Mouse (Mus musculus) stomach, postnatal 0 days (tissue): Measurements from ENCODE around the gene Rnf212. TPM values are rescaled to one million over a fixed set of nuclear protein-coding genes. Genes with fewer than 3 reads are reported as not detected.

ENCODE experiments used
- ATAC-seq: fragments of 200-750 bp; cut with Nextera tagmentation; 2 replicates; pipeline ENCODE4 v1.8.0; 2017; ENCODE audit not compliant: low FRiP score, low TSS enrichment
- DNase-seq: peaks from one replicate; pipeline ENCODE4 v3.0.0-alpha.2; 2016; ENCODE audit warnings: low spot score
- H3K27ac ChIP-seq: fragments of 300-500 bp; sonication (generic); replicated peaks from 2 replicates; pipeline ENCODE4 v1.5.1; 2014; ENCODE audit warnings: mild to moderate bottlenecking, control low read depth
- H3K27me3 ChIP-seq: fragments of 300-500 bp; sonication (generic); 2 replicates; pipeline ENCODE4 v1.6.1; 2014; ENCODE audit warnings: low read length; ENCODE audit not compliant: control insufficient read depth, insufficient read depth
- H3K36me3 ChIP-seq: fragments of 300-500 bp; sonication (generic); 2 replicates; pipeline ENCODE4 v1.6.1; 2014; ENCODE audit warnings: low read length, mixed read lengths; ENCODE audit not compliant: control insufficient read depth, insufficient read depth
- H3K4me1 ChIP-seq: fragments of 300-500 bp; sonication (generic); replicated peaks from 2 replicates; pipeline ENCODE4 v1.6.1; 2014; ENCODE audit warnings: antibody characterized with exemption; ENCODE audit not compliant: control insufficient read depth, insufficient read depth
- H3K4me2 ChIP-seq: fragments of 300-500 bp; sonication (generic); replicated peaks from 2 replicates; pipeline ENCODE4 v1.6.1; 2014; ENCODE audit warnings: low read depth, mild to moderate bottlenecking, control low read depth, moderate library complexity
- H3K4me3 ChIP-seq: fragments of 300-500 bp; sonication (generic); 2 replicates; pipeline ENCODE4 v1.5.1; 2014; ENCODE audit warnings: low read depth, low read length, control low read depth
- H3K9ac ChIP-seq: fragments of 300-500 bp; sonication (generic); 2 replicates; pipeline ENCODE4 v1.6.1; 2014; ENCODE audit warnings: mild to moderate bottlenecking, low read length, control low read depth, mixed read lengths
- H3K9me3 ChIP-seq: fragments of 300-500 bp; sonication (generic); 2 replicates; pipeline ENCODE4 v1.6.1; 2016; ENCODE audit warnings: low read length; ENCODE audit not compliant: control insufficient read depth
- CTCF ChIP-seq: IDR thresholded peaks from 2 replicates; pipeline ENCODE4 v1.5.1; 2016; ENCODE audit warnings: antibody characterized with exemption, low read depth, mild to moderate bottlenecking, moderate library complexity
- EP300 ChIP-seq: optimal IDR thresholded peaks from 2 replicates; pipeline ENCODE3; 2016; ENCODE audit warnings: antibody characterized with exemption
- WGBS: fragments of 180-500 bp; shearing (Covaris S2); extraction: QIAGEN DNeasy Blood & Tissue Kit; methylation state at CpG from one replicate; pipeline ENCODE4 v1.1.7; 2014; 5-methylcytosine and 5-hydroxymethylcytosine counted together
- polyA plus RNA-seq: library from polyadenylated mRNA; unstranded; fragments of >200 nt; fragmentation: Nextera tagmentation; extraction: Ambion mirVana; gene quantifications from 2 replicates; pipeline ENCODE4 v1.2.1, GENCODE M21; 2015

Rnf212 gene
- polyA plus RNA-seq, 1 experiment from 2014 or later = 0.42 TPM

DNA sequence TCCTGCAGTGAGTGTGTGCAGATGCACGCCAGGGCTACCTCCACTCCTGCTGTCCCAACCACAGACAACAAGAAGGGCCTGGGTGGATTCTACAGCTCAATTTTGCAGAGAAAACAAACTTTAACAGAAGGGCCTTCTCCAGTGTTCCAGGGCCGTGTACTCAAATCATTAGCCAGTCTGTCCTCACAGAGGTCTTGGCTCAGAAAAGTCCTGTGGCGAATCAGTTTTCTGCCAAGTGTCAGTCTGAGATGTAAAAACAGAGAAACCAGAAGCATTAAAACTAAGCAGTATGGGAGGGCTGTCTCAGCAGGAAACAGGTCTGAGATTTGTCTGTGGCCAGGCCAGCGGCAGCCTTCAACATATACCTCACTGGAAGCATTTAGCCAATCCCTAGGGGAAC, 56.7 kb downstream of the Rnf212 start:
- Histone ChIP-seq H3K27ac (no peak overlapping the region), H3K9ac (no peak overlapping the region), H3K4me1 (no peaks in the 10 kb centered on the region), H3K9me3 (no peaks in the 10 kb centered on the region), H3K36me3 (no peaks in the 10 kb centered on the region), H3K4me3 (no peak overlapping the region), H3K4me2 (no peak overlapping the region), H3K27me3 (no peaks in the 10 kb centered on the region)
- 54% methylated on average over 4 of the region's 4 CpGs for WGBS
- DNase-seq = no peak
- no peak for TF ChIP-seq EP300
- ATAC-seq = no peak

DNA sequence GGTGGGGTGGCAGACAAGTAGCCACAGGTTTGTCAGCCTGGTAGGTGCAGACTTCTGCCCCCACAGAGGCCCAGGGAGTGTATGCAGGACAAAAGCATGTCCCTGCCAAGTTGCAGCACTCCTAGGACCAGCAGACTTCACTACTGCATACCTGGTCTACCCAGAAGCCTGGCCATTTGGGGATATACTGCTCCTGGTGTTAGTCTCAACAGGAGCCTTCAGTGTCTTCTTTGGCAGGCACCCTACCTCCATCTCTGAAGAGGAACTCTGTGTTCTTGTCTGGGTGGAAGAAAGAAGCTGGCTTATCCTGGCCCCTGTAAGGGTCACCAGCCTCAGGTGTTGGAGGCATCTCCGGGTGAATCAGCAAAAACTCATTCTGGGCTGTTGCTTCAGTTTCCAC, 58.8 kb downstream of the Rnf212 start:
- TF ChIP-seq EP300 (no peak), CTCF (no peak)
- Histone ChIP-seq H3K27me3 (no peaks in the 10 kb centered on the region), H3K4me1 (no peaks in the 10 kb centered on the region), H3K4me3 (no peak overlapping the region), H3K9me3 (no peaks in the 10 kb centered on the region), H3K4me2 (no peak overlapping the region), H3K27ac (no peak overlapping the region), H3K9ac (no peak overlapping the region), H3K36me3 (no peaks in the 10 kb centered on the region)
- ATAC-seq (no peak), DNase-seq (peak; percentile 12)
- 57% methylated on average over 1 of the region's 1 CpGs for WGBS

GRCm38 (mm10) chr5:108714149-108714548, 60.6 kb downstream of the Rnf212 start:
- no peak for TF ChIP-seq EP300
- no peak overlapping the region for H3K4me3 ChIP-seq
- 0 out of 2 replicates have a peak overlapping the region, but pooled peaks have one; percentile 31 for H3K27ac ChIP-seq
- 0 out of 2 replicates have a peak overlapping the region, but pooled peaks have one; percentile 23 for H3K9ac ChIP-seq
- H3K4me2 ChIP-seq = no peak overlapping the region
- peak; percentile 52 for DNase-seq
- no peaks in the 10 kb centered on the region for H3K36me3 ChIP-seq
- peak; percentile 66 for ATAC-seq
- no peaks in the 10 kb centered on the region for H3K4me1 ChIP-seq
- H3K9me3 ChIP-seq = no peaks in the 10 kb centered on the region
- WGBS = 44% methylated on average over 6 of the region's 6 CpGs
- no peaks in the 10 kb centered on the region for H3K27me3 ChIP-seq

DNA sequence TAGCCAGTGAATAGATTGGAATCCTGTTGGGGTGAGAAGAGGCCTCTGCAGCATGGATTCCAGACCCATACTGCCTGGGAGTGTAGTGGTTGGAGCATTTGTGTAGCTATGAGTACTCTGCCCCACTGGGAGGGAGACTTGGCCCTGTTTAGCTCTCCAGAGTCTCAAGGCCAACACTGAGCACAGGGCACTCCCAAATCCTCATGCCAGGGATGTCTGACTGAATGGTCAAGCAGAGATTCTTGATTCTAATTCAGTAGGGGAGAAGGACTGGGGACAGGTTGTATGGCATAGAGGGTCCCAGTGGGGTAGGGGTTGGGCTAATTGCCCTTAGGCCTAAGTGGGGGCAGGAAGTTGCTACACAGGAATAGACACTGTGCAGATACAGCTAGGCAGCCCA, 61.1 kb downstream of the Rnf212 start:
- no peak for TF ChIP-seq CTCF
- TF ChIP-seq EP300 = no peak
- ATAC-seq = no peak
- H3K36me3 ChIP-seq = no peaks in the 10 kb centered on the region
- no peak overlapping the region for H3K4me3 ChIP-seq
- no peaks in the 10 kb centered on the region for H3K9me3 ChIP-seq
- H3K27ac ChIP-seq = 0 out of 2 replicates have a peak overlapping the region, but pooled peaks have one; percentile 31
- no peak for DNase-seq
- H3K9ac ChIP-seq = no peak overlapping the region
- H3K4me2 ChIP-seq = no peak overlapping the region
- H3K4me1 ChIP-seq = no peaks in the 10 kb centered on the region
- H3K27me3 ChIP-seq = no peaks in the 10 kb centered on the region

DNA sequence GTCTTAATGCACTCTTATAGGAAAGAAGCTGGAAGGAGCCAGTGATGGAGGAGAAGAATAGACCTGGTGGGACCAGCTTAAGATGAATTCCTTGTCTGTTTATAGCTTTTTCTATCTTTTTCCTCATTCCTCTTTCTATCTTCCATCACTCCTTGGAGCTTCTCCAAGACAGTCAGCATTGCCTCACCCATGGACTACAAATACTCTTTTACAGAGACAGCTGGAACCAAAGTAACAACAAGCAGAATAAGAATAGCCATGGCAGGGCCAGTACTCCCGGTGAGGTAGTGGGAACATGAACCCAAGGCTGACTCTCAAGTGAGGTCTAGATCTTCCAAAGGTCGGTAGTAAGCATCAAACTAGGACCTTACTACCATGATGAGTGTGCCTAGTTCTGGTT, 61.7 kb downstream of the Rnf212 start:
- Histone ChIP-seq H3K9ac (no peak overlapping the region), H3K4me2 (no peak overlapping the region), H3K4me1 (no peaks in the 10 kb centered on the region), H3K9me3 (no peaks in the 10 kb centered on the region), H3K27ac (no peak overlapping the region), H3K27me3 (no peaks in the 10 kb centered on the region), H3K4me3 (no peak overlapping the region), H3K36me3 (no peaks in the 10 kb centered on the region)
- ATAC-seq = no peak
- TF ChIP-seq EP300 = no peak
- no peak for TF ChIP-seq CTCF
- DNase-seq = no peak
- WGBS = 93% methylated on average over 2 of the region's 2 CpGs

GRCm38 (mm10) chr5:108711968-108712367, 62.8 kb downstream of the Rnf212 start:
- DNase-seq = no peak
- no peak overlapping the region for H3K4me2 ChIP-seq
- H3K4me3 ChIP-seq = no peak overlapping the region
- H3K4me1 ChIP-seq = no peaks in the 10 kb centered on the region
- no peaks in the 10 kb centered on the region for H3K27me3 ChIP-seq
- no peak for TF ChIP-seq EP300
- no peak for TF ChIP-seq CTCF
- H3K9me3 ChIP-seq = no peaks in the 10 kb centered on the region
- H3K27ac ChIP-seq = no peak overlapping the region
- ATAC-seq = no peak
- H3K36me3 ChIP-seq = no peaks in the 10 kb centered on the region
- H3K9ac ChIP-seq = no peak overlapping the region
- WGBS = 84% methylated on average over 6 of the region's 6 CpGs
